Mouse (Mus musculus): ENCODE measurements around the gene Birc7. TPM values are rescaled to one million over a fixed set of nuclear protein-coding genes. Genes with fewer than 3 reads are reported as not detected.

The Birc7 gene
- not detected for total RNA-seq (2021)
- long read RNA-seq, experiment 1 = 0 reads
- long read RNA-seq, experiment 2 = 0 reads

GRCm38 (mm10) chr2:180928723-180929122 is at the start of gene Birc7:
TSS of gene Birc7 (plus strand) at chr2:180929023.
- DNase-seq (ENCODE audit: low spot score) = no peak

GRCm38 (mm10) chr2:180879365-180880067 is 49.3 kb upstream of the Birc7 start:
- DNase-seq (ENCODE audit: low spot score) = no peak

- DNase-seq (ENCODE audit: low spot score) = no peak
Measured at GRCm38 (mm10) chr2:180881281-180881680, 47.5 kb upstream of the Birc7 start.

GRCm38 (mm10) chr2:180885270-180885669 is 43.6 kb upstream of the Birc7 start:
- DNase-seq (ENCODE audit: low spot score) = no peak

- no peak for DNase-seq (ENCODE audit: low spot score)
Measured at GRCm38 (mm10) chr2:180889271-180889920, 39.4 kb upstream of the Birc7 start.

GRCm38 (mm10) chr2:180889921-180890280 is 38.9 kb upstream of the Birc7 start:
- DNase-seq (ENCODE audit: low spot score) = no peak

- no peak for DNase-seq (ENCODE audit: low spot score)
Measured at GRCm38 (mm10) chr2:180890422-180891074, 38.3 kb upstream of the Birc7 start.

- DNase-seq (ENCODE audit: low spot score) = no peak
Measured at GRCm38 (mm10) chr2:180891075-180891834, 37.6 kb upstream of the Birc7 start.

GRCm38 (mm10) chr2:180891835-180892323 is 36.9 kb upstream of the Birc7 start:
- DNase-seq (ENCODE audit: low spot score) = no peak

GRCm38 (mm10) chr2:180892841-180893521 is 35.8 kb upstream of the Birc7 start:
- no peak for DNase-seq (ENCODE audit: low spot score)

- DNase-seq (ENCODE audit: low spot score) = no peak
Measured at GRCm38 (mm10) chr2:180893537-180894028, 35.2 kb upstream of the Birc7 start.

GRCm38 (mm10) chr2:180894029-180894623 is 34.7 kb upstream of the Birc7 start:
- DNase-seq (ENCODE audit: low spot score) = no peak

- DNase-seq (ENCODE audit: low spot score) = peak; percentile 46
Measured at GRCm38 (mm10) chr2:180894734-180895133, 34.1 kb upstream of the Birc7 start.

- no peak for DNase-seq (ENCODE audit: low spot score)
Measured at GRCm38 (mm10) chr2:180895321-180895720, 33.5 kb upstream of the Birc7 start.

GRCm38 (mm10) chr2:180895837-180896525 is 32.8 kb upstream of the Birc7 start:
- DNase-seq (ENCODE audit: low spot score) = no peak

- no peak for DNase-seq (ENCODE audit: low spot score)
Measured at GRCm38 (mm10) chr2:180896819-180897625, 31.8 kb upstream of the Birc7 start.

GRCm38 (mm10) chr2:180897857-180898256 is 31.0 kb upstream of the Birc7 start:
- no peak for DNase-seq (ENCODE audit: low spot score)

- no peak for DNase-seq (ENCODE audit: low spot score)
Measured at GRCm38 (mm10) chr2:180902086-180902485, 26.7 kb upstream of the Birc7 start.
